Mouse (Mus musculus) intestine, embryonic 15.5 days (tissue): ENCODE results near the gene Miox. TPM values are rescaled to one million over a fixed set of nuclear protein-coding genes. Genes with fewer than 3 reads are reported as not detected.

Experiments
- ATAC-seq: fragments of 200-750 bp; cut with Nextera tagmentation; 2 replicates; pipeline ENCODE4 v1.8.0; 2017; ENCODE audit warnings: moderate TSS enrichment, moderate library complexity
- H3K27ac ChIP-seq: fragments of 300-500 bp; sonication (generic); 2 replicates; pipeline ENCODE4 v1.5.1; 2015; ENCODE audit warnings: mild to moderate bottlenecking, inconsistent platforms
- H3K27me3 ChIP-seq: fragments of 300-500 bp; sonication (generic); replicated peaks from 2 replicates; pipeline ENCODE4 v1.6.1; 2015; ENCODE audit warnings: inconsistent platforms
- H3K36me3 ChIP-seq: fragments of 300-500 bp; sonication (generic); 2 replicates; pipeline ENCODE4 v1.6.1; 2015; ENCODE audit warnings: inconsistent platforms
- H3K4me1 ChIP-seq: fragments of 300-500 bp; sonication (generic); replicated peaks from 2 replicates; pipeline ENCODE4 v1.6.1; 2015; ENCODE audit warnings: inconsistent platforms
- H3K4me2 ChIP-seq: fragments of 300-500 bp; sonication (generic); replicated peaks from 2 replicates; pipeline ENCODE4 v1.6.1; 2015; ENCODE audit warnings: mild to moderate bottlenecking, inconsistent platforms
- H3K4me3 ChIP-seq: fragments of 300-500 bp; sonication (generic); replicated peaks from 2 replicates; pipeline ENCODE4 v1.5.1; 2015; ENCODE audit warnings: inconsistent platforms
- H3K9ac ChIP-seq: fragments of 300-500 bp; sonication (generic); 2 replicates; pipeline ENCODE4 v1.6.1; 2015; ENCODE audit warnings: inconsistent platforms
- H3K9me3 ChIP-seq: fragments of 300-500 bp; sonication (generic); 2 replicates; pipeline ENCODE4 v1.6.1; 2016; ENCODE audit warnings: inconsistent platforms
- WGBS: fragments of 180-500 bp; shearing (Covaris S2); methylation state at CpG from one replicate; pipeline ENCODE4 v1.1.7; 2015; 5-methylcytosine and 5-hydroxymethylcytosine counted together
- polyA plus RNA-seq: library from polyadenylated mRNA; unstranded; fragments of >200 nt; fragmentation: Nextera tagmentation; extraction: Ambion mirVana; gene quantifications from 2 replicates; pipeline ENCODE4 v1.2.1, GENCODE M21; 2015

Miox gene
- polyA plus RNA-seq, 1 experiment from 2014 or later: 0.36 TPM

DNA sequence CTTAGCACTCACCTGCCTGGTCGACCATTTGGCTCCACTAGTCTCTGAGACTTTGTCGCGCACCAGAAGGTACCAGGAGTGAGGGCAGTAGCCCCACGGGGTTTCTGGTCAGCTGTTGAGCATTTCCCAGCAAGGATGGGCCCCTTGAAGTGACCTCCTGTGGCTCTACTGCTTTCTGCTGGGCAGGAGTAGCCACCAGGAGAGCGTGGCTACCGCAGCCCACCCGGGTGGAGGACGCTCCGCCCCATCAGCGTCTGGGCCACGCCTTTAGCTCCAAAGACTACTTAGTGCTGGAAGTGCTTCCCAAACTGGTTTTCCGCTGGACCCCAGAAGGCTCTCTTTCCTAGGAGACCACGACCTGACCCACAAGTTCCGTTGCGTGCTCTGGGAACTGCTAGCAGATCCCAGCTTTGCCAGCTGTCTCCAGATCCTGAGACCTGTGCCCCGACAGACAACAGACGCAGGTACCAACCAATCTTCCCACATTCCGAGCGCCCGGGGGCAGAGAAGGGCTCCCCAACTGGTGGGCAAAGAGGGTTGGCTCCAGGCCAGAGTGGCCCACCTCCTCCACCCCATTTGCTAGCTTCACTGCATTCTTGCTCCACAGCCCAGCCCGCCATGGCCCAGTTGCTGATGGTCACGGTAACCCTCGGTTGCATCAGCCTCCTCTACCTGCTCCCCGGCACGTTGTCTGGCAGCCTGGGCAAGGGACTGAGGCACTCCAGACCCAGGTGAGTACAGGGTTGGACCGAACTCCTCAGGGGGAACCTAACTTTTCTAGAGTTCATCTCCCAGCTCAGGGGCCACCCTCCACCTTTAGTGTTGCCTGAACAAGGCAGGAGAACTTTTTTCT lies 11.3 kb upstream of the Miox start, which contains the start of gene Adm2:
Adm2 (plus strand) TSS at position 51 of the 853 bp plus-strand sequence.
- 6% methylated on average over 26 of the region's 26 CpGs for WGBS
- Histone ChIP-seq H3K9me3 (no peaks in the 10 kb centered on the region), H3K27me3 (peaks cover 12% of the 10 kb centered on the region), H3K27ac (no peak within 1 kb of the TSS), H3K4me2 (peak within 1 kb of the TSS; percentile 61), H3K36me3 (no peaks in the 10 kb centered on the region), H3K4me1 (0 out of 2 replicates have a peak, but pooled peaks cover 6% of the 10 kb centered on the region), H3K9ac (peak within 1 kb of the TSS; percentile 18; the same call in 1 of the 2 replicates), H3K4me3 (peak within 1 kb of the TSS; percentile 29)
- ATAC-seq: peak; percentile 62

DNA sequence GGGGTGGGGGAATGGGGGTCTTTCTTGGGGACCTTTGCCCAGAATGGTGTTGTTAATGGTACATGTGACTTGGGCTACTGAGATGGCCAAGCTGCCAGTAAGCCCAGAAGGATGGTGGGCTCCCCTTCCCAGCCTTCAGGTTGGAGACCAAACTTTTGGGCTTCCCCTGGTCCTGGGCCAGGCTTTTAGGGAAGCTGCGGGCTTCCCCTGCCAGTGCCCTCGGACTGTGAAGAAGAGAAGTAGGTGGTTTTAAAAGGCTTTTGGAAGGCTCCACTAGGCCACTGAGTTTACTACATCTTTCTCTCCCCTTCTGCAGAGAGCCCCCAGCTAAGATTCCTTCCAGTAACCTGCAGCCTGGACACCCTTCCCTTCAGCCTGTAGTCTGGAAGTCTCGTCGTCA lies 10.5 kb upstream of the Miox start:
- H3K36me3 ChIP-seq: no peaks in the 10 kb centered on the region
- no peak overlapping the region for H3K4me3 ChIP-seq
- no peak for ATAC-seq
- H3K4me2 ChIP-seq: 0 out of 2 replicates have a peak overlapping the region, but pooled peaks have one; percentile 61
- no peak overlapping the region for H3K9ac ChIP-seq
- 89% methylated on average over 4 of the region's 4 CpGs for WGBS
- no peak overlapping the region for H3K27ac ChIP-seq
- H3K27me3 ChIP-seq: peaks cover 12% of the 10 kb centered on the region
- 0 out of 2 replicates have a peak, but pooled peaks cover 6% of the 10 kb centered on the region for H3K4me1 ChIP-seq
- no peaks in the 10 kb centered on the region for H3K9me3 ChIP-seq

DNA sequence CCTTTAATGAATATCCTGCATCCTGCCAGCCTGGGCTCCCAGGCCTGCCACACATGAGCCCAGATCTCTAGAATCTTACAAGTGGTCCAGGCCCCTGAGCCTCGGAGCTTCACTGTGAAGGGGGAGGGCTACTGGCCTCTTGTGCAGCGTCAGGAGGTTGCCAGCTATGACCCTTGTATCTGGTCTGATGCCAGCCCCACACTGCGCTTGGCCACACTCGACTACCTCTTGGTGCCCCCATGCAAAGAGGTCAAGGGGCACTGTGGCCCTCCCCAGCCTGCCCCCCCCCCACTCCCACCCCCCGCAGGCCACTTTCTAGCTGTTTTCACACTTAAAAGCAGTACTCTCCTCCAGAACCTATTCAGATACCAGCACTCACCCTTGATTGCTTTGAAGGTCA lies 7.8 kb upstream of the Miox start:
- H3K4me1 ChIP-seq: 0 out of 2 replicates have a peak, but pooled peaks cover 6% of the 10 kb centered on the region
- H3K9ac ChIP-seq: no peak overlapping the region
- no peak overlapping the region for H3K4me3 ChIP-seq
- H3K36me3 ChIP-seq: no peaks in the 10 kb centered on the region
- no peak overlapping the region for H3K4me2 ChIP-seq
- H3K27me3 ChIP-seq: peaks cover 12% of the 10 kb centered on the region
- ATAC-seq: no peak
- no peak overlapping the region for H3K27ac ChIP-seq
- no peaks in the 10 kb centered on the region for H3K9me3 ChIP-seq
- 63% methylated on average over 5 of the region's 5 CpGs for WGBS

GRCm38 (mm10) chr15:89334774-89335537 lies 758 bp downstream of the Miox start:
- no peak overlapping the region for H3K9ac ChIP-seq
- no peak overlapping the region for H3K27ac ChIP-seq
- no peak for ATAC-seq
- no peaks in the 10 kb centered on the region for H3K9me3 ChIP-seq
- no peak overlapping the region for H3K4me2 ChIP-seq
- 80% methylated on average over 17 of the region's 17 CpGs for WGBS
- no peaks in the 10 kb centered on the region for H3K27me3 ChIP-seq
- H3K4me3 ChIP-seq: no peak overlapping the region
- H3K36me3 ChIP-seq: no peaks in the 10 kb centered on the region
- no peaks in the 10 kb centered on the region for H3K4me1 ChIP-seq

GRCm38 (mm10) chr15:89336422-89336821 lies 2.2 kb downstream of the Miox start:
- Histone ChIP-seq H3K9ac (no peak overlapping the region), H3K4me1 (no peaks in the 10 kb centered on the region), H3K9me3 (no peaks in the 10 kb centered on the region), H3K27ac (no peak overlapping the region), H3K27me3 (no peaks in the 10 kb centered on the region), H3K4me3 (no peak overlapping the region), H3K36me3 (no peaks in the 10 kb centered on the region), H3K4me2 (no peak overlapping the region)
- no peak for ATAC-seq
- WGBS: 85% methylated on average over 14 of the region's 14 CpGs

GRCm38 (mm10) chr15:89339696-89340095 lies 5.5 kb downstream of the Miox start:
- no peaks in the 10 kb centered on the region for H3K9me3 ChIP-seq
- 76% methylated on average over 2 of the region's 2 CpGs for WGBS
- no peaks in the 10 kb centered on the region for H3K27me3 ChIP-seq
- H3K27ac ChIP-seq: no peak overlapping the region
- ATAC-seq: no peak
- H3K9ac ChIP-seq: no peak overlapping the region
- no peaks in the 10 kb centered on the region for H3K4me1 ChIP-seq
- no peaks in the 10 kb centered on the region for H3K36me3 ChIP-seq
- no peak overlapping the region for H3K4me2 ChIP-seq
- H3K4me3 ChIP-seq: no peak overlapping the region

DNA sequence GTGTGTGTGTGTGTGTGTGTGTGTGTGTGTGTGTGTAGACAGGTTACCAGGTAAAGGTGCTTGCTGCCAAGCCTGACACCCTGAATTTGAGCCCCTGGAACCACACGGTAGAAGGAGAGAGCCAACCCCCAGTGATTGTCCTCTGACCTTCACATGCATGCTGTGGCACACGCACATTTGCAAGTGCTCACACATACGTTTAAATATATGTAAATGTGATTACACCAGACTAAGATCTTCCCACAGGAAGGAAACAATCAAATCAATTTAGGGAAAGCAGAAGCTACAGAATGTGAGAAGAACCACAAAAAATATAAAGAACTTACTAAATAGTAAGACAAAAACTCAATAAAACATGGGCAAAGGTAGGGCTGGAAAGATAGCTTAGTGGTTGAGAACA lies 5.9 kb downstream of the Miox start:
- WGBS: 84% methylated on average over 3 of the region's 3 CpGs

GRCm38 (mm10) chr15:89341678-89342077 lies 7.5 kb downstream of the Miox start:
- H3K4me3 ChIP-seq: no peak overlapping the region
- no peaks in the 10 kb centered on the region for H3K9me3 ChIP-seq
- no peak overlapping the region for H3K4me2 ChIP-seq
- H3K36me3 ChIP-seq: no peaks in the 10 kb centered on the region
- H3K27ac ChIP-seq: no peak overlapping the region
- no peaks in the 10 kb centered on the region for H3K27me3 ChIP-seq
- H3K4me1 ChIP-seq: no peaks in the 10 kb centered on the region
- WGBS: 44% methylated on average over 1 of the region's 1 CpGs
- ATAC-seq: no peak
- no peak overlapping the region for H3K9ac ChIP-seq

More for the DNA sequence above, 5.9 kb downstream of the Miox start:
- ATAC-seq: no peak
- no peaks in the 10 kb centered on the region for H3K27me3 ChIP-seq
- no peak overlapping the region for H3K4me3 ChIP-seq
- H3K4me1 ChIP-seq: no peaks in the 10 kb centered on the region
- H3K27ac ChIP-seq: no peak overlapping the region
- H3K9ac ChIP-seq: no peak overlapping the region
- no peaks in the 10 kb centered on the region for H3K9me3 ChIP-seq
- no peaks in the 10 kb centered on the region for H3K36me3 ChIP-seq
- H3K4me2 ChIP-seq: no peak overlapping the region

DNA sequence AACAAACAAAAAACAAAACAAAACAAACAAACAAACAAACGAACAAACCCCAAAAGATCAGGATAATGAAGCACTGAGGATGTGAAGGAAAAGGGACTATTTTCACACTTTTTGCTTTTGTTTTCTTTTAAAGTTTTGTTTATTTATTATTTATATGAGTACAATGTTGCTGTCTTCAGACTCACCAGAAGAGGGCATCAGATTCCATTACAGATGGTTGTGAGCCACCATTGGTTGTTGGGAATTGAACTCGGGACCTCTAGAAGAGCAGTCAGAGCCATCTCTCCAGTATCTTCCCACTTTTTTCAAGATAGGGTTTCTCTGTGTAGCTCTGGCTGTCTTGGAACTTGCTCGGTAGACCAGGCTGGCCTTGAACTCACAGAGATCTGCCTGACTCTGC lies 9.1 kb downstream of the Miox start:
- Histone ChIP-seq H3K4me2 (no peak overlapping the region), H3K27me3 (no peaks in the 10 kb centered on the region), H3K4me1 (no peaks in the 10 kb centered on the region), H3K27ac (no peak overlapping the region), H3K9ac (no peak overlapping the region), H3K4me3 (no peak overlapping the region), H3K9me3 (no peaks in the 10 kb centered on the region), H3K36me3 (no peaks in the 10 kb centered on the region)
- 86% methylated on average over 3 of the region's 3 CpGs for WGBS
- ATAC-seq: no peak

DNA sequence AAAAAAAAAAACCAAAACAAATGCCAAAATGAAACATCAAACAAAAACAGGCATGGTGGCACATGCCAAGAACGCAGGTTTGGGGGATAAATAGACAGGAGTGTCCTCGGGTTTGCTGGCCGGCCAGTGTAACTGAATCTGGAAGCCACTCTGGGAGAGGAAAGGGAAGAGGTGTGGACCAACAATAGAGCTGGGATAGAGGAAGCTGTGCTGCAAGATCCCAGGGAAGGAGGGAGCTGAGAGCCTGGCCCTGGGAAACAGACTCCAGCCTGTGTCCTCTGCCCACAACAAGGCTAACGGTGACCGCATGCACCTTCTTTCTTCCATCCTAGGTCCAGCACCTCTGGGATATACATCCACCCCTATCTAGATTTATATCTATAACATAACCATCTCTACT lies 16.2 kb downstream of the Miox start:
- H3K27ac ChIP-seq: no peak overlapping the region
- no peak overlapping the region for H3K9ac ChIP-seq
- H3K9me3 ChIP-seq: no peaks in the 10 kb centered on the region
- 84% methylated on average over 5 of the region's 5 CpGs for WGBS
- H3K4me2 ChIP-seq: no peak overlapping the region
- no peak overlapping the region for H3K4me3 ChIP-seq
- ATAC-seq: no peak
- H3K4me1 ChIP-seq: peaks cover 8% of the 10 kb centered on the region
- H3K36me3 ChIP-seq: peaks cover 35% of the 10 kb centered on the region
- H3K27me3 ChIP-seq: no peaks in the 10 kb centered on the region

DNA sequence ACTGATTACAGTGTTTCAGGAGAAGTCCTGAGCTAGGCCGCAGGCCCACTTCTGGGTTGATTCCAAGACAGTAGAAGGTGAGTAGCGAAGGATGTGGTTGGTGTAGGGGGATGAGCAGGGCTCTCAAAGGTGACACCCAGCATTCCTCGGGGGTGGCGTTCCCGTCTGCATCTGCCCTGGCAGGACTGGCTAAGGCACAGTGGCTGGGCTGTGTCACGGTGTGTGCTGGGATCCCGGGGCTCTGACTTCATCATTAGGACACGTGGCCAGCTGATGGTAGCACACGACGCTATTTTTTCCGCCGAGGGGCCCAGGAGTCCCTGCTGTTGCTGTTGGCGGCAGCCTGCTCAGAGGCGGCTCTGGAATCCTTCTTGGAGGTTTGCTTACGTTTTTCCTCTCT lies 17.1 kb downstream of the Miox start:
- ATAC-seq: no peak
- Histone ChIP-seq H3K4me3 (no peak overlapping the region), H3K9me3 (no peaks in the 10 kb centered on the region), H3K36me3 (peaks cover 35% of the 10 kb centered on the region), H3K9ac (no peak overlapping the region), H3K4me2 (no peak overlapping the region), H3K27me3 (no peaks in the 10 kb centered on the region), H3K4me1 (peaks cover 8% of the 10 kb centered on the region), H3K27ac (no peak overlapping the region)
- 78% methylated on average over 15 of the region's 15 CpGs for whole genome bisulfite sequencing

DNA sequence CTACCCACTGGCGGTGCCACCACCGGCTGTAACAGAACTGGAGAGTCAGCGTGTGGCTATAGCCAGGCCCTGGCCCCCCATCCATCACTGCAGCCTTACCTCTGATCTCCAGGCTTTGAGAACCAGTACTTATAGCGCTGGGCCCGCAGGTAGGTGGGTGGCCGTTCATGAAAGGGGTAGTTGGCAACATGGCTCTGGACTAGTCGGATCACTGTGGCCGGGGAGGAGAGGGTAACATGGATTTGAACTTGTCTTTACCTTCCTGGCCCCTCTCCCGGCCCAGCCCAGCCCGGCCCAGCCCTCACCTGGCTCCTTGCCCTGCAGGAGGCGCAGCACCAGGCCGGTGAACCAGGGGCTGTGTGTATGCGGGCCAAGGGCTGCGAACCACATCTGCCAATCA lies 17.9 kb downstream of the Miox start:
- H3K27ac ChIP-seq: no peak overlapping the region
- 95% methylated on average over 14 of the region's 14 CpGs for WGBS
- H3K4me1 ChIP-seq: peaks cover 8% of the 10 kb centered on the region
- H3K4me3 ChIP-seq: no peak overlapping the region
- H3K27me3 ChIP-seq: no peaks in the 10 kb centered on the region
- no peak for ATAC-seq
- H3K36me3 ChIP-seq: peaks cover 35% of the 10 kb centered on the region
- no peak overlapping the region for H3K9ac ChIP-seq
- no peaks in the 10 kb centered on the region for H3K9me3 ChIP-seq
- H3K4me2 ChIP-seq: no peak overlapping the region
